Mouse (Mus musculus) embryo, embryonic 11.5 days (tissue): Measurements from ENCODE around the gene Lbhd2.

Experiments
- DNase-seq: peaks from one replicate; pipeline ENCODE4 v3.0.0-alpha.2; 2012; ENCODE audit warnings: low read depth, low spot score

Gene Lbhd2

GRCm38 (mm10) chr12:111430868-111431817 is 24.5 kb downstream of the Lbhd2 start:
- no peak for DNase-seq

DNA sequence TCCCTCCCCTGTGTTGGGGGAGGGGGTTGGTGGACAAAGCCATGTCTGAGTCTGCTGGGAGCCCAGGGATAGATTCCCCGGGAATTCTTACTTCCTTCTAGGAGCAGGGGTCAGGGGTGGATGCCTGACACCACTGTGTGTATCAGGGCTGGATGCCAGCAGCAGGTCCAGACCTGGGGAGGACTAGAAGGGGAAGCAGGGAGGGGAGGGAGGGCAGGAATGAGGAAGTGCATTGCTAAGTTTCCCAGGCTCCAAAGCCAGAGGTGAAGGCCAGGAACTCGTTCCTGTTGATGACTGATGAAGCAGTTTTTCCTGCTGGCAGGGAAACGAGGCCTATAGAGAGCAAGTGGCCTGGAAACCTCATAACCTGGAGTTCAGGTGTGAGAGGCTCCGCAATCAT is 25.5 kb downstream of the Lbhd2 start:
- DNase-seq: no peak

GRCm38 (mm10) chr12:111432751-111433331 is 26.2 kb downstream of the Lbhd2 start:
- DNase-seq: no peak

DNA sequence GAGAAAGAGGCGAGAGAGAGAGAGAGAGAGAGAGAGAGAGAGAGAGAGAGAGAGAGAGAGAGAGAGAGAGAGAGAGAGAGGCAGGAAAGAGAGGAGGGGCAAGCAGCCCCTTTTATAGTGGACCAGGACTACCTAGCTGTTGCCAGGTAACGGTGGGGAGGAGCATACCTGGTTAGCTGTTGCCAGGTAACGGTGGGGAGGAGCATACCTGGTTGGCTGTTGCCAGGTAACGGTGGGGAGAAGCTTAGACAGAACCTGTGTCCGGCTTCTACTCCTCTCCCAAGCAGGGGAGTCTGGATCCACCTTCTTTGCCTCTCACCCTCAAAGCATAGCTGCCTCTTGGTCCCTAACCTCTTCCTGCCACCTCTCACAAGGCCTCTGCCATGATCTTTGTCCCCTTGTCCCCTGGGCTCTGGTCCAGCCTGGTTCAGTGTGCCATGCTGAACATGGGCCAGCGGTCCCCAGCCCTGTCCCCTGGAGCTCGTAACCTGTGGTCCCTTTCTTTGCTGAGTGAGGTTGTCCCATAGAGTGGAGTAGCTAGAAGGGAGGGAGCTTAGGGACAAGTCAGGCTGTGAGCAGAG is 27.6 kb downstream of the Lbhd2 start:
- DNase-seq: no peak

GRCm38 (mm10) chr12:111434745-111435327 is 28.2 kb downstream of the Lbhd2 start:
- DNase-seq: no peak

- DNase-seq: no peak
Measured at GRCm38 (mm10) chr12:111436170-111436569, 29.6 kb downstream of the Lbhd2 start.

DNA sequence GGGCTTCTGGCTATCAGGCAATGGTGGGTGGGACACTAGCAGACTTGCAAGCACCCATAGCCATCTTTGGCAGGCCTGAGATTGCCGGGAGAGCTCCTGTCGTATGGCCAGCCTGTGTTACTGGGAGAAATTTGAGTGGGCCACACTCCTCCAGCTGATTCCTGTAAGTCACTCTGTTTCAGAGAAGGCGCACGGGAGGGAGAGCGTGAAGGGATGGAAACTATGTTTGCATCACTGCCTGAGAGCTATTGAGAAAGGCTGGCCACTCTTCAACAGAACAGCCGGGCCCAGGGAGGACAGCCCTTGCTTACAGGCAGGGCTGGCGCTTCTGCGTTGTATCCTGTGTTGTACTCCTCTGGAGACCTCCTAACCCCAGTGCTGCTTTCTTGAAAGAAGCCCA is 30.0 kb downstream of the Lbhd2 start:
- no peak for DNase-seq

- DNase-seq: no peak
Measured at GRCm38 (mm10) chr12:111437222-111437900, 30.8 kb downstream of the Lbhd2 start.

DNA sequence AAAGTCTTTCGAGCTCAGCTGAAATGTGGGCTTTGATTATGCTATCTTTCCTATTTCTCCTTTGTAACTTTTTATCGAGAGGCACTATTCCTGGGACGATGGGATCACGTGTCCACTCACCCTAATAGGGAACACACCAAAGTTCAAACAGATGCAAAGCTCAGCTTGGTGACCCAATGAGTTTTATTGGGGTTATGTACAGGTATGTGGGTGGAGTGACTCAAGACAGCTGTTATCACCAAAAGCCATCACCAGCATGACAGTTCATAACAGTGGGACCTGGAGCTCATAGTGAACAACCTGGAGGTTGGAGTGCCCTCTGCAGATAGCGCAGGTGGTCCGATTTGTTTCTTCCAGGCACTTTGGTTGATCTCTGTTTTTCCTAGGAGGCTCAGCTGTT is 32.2 kb downstream of the Lbhd2 start:
- DNase-seq: no peak

- DNase-seq: no peak
Measured at GRCm38 (mm10) chr12:111440701-111441373, 34.2 kb downstream of the Lbhd2 start.

- no peak for DNase-seq
Measured at GRCm38 (mm10) chr12:111441523-111441922, 34.9 kb downstream of the Lbhd2 start.

DNA sequence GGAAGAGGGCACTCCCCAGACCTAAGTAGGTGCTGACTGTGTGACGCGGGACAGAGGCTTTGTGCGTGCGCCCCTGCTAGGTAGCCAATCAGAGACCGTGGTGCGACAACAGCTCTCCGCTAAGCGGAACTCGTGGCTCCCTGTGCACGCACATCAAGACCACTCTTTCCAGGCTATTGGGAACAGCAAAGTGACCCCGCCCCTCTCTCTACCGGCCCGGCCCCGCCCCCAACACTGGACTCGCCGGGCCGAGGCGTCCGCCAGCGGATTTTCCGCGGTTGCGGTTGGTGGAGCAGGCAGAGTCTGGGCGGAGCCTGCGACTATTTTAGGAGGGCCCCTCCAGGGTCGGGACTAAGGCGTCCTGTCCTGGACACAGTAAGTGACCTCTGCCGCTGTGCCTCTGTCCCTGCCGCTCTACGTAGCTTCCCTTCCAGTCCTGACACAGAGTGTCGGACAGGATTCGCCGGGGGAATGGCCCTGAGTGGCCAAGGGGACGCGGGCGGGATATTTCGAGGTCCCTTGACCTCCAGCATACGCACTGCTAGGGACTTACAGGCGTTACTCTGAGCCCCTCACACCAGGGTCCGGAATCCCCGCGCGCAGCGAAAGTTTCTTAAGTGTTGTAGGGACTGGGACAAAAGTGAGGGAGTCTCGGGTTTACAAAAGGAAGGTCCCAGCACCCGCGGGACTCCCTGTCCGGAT is 35.9 kb downstream of the Lbhd2 start, which contains the start of gene Tnfaip2:
Gene Tnfaip2, plus strand, starts transcription at position 161 of the 702 bp plus-strand sequence.
- no peak for DNase-seq

- DNase-seq: no peak
Measured at GRCm38 (mm10) chr12:111443011-111443870, 36.6 kb downstream of the Lbhd2 start.

DNA sequence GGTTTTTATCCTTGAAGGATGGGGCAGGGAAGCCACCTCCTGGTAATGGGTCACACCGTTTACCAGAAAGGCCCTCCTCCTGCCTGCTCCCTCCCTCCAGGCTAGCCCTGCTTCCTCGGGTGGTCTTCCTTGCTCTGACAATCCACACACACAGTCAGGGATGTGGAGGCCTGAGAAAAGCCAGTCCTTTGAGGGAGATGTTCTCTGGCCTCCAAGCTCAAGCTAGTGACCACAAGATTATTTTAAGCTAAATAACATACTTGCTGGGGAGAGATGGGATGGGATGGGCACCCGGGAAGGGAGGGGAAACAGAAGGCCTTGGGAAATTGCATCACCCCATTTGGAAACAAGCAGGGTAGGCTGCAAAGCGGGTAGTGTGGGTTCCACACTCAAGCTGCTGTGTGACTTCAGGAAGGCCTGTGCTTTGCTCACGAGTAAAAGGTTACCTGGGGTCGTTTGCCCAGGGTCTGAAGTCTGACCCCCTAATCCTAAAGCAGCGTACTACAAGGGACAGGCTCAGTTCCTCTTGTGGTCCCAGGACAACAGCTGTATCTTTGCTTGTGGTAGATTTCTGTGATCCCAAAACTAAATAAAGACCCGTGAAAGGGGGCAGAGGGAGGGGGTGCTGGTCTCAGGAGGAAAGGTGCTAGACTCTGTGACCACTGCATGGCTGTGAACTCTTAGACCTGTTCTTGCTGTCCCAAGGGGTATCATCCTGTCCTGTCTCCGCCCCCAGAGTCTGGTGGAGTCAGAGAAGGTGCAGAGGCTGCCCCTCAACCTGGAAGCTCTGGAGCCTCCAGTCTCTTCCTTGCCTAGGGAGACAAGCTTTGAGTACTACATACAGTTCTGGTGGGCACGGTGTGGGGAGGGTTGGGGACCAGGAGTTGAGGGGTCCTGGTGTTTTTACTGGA is 37.6 kb downstream of the Lbhd2 start:
- DNase-seq: no peak

DNA sequence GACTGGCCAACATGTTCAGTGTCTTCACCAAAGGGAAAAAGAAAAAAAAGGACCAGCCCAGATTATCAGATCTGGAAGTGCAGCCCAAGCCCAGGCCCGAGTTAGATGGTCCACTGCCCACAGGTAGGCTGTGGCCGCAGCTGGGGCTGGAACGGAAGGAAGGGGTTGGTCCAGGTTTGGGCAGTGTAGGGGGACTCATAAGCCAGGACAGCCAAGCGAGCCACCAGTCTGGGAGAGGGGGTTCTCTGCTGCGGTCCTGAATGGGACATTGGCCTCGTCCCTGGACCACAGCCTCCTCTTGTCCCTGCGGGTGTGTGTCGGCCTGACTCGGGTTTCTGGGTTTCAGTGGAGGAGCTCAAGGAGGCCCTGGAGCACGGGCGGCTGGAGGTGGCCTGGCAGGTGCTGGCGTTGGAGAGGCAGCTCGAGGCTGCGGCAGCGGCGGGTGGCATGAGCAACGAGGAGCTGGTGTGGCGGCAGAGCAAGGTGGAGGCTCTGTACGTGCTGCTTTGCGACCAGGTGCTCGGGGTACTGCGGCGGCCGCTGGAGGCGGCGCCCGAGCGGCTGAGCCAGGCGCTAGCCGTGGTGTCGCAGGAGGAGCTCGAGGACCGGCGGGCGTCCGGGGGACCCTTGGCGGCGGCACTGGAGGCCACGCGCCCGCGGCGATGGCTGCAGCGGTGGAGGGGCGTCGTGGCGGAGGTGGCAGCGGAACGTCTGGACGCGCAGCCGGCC is 38.7 kb downstream of the Lbhd2 start:
- no peak for DNase-seq

DNA sequence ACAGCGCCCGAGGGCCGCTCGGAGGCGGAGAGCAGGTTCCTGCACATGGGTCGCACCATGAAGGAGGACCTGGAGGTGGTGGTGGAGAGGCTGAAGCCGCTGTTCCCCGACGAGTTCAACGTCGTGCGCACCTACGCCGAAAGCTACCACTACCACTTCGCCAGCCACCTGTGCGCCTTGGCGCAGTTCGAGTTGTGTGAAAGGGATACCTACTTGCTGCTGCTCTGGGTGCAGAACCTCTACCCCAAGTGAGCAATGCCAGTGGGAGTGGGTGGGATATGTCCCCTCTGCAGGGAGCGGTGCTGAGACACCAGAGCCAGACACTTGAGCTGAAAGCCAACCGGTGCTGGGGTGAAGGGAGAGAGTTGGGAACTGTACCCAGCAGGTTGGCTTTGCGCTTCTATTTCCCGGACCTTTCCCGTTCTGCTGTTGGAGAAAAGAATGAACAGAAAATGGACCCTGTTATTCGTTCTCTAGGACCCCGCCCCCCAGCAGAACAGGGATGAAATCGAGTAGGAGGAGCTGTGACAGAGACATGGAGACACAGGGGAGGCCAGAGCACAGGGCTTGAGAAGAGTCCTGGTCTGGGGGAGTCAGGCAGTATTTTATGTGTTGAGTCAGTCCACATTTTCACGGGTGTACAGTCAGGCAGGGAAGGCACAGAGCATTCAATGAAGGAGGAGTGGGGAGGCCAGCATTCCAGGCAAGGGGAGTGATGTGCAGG is 39.4 kb downstream of the Lbhd2 start:
- no peak for DNase-seq

DNA sequence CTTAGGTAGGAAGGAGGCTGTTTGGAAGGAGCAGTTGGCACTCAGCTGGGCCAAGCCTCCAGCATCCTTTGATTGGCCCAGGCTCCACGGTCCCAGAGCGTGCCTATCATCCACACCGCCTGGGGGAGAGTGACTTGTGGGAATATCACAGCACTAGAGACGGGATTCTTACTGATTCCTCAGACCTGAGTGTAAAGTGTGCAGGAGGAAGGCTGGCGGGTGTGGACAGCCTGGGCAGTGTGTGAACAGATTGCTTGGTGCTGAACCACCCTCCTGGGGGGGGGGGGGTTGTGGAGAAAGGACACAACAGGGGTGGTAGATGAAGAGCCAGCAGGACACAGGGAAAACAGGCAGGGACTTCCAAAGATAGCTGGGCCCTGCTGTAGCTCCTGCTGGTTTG is 40.1 kb downstream of the Lbhd2 start:
- no peak for DNase-seq
